Mouse (Mus musculus) kidney, postnatal 10 days (tissue): ENCODE measurements around the gene Dcun1d4.

ENCODE experiments used
- DNase-seq: peaks from one replicate; pipeline ENCODE4 v3.0.0; 2021; ENCODE audit warnings: mixed read lengths

The Dcun1d4 gene

GRCm38 (mm10) chr5:73601361-73601763 lies 120.6 kb downstream of the Dcun1d4 start:
- no peak for DNase-seq

- no peak for DNase-seq
Measured at GRCm38 (mm10) chr5:73602865-73603264, 122.1 kb downstream of the Dcun1d4 start.

DNA sequence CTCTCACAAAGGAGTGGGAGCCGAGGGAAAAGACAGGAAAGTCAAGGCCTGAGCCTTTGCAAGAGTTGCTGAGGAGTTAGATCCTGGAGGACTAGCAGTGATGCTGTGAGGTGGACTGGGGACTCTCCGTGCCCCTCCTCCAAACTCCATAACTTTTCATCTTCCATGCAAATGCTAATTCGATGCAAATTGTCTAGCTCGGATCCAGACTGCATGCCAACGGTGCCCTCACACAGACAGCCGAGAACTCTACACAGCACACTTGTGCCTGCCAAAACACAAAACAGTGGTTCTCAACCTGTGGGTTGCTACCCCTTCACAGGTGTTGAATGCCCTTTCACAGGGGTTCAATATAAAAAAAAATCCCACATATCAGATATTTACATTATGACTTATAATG lies 123.7 kb downstream of the Dcun1d4 start:
- DNase-seq: no peak

GRCm38 (mm10) chr5:73604964-73605363 lies 124.2 kb downstream of the Dcun1d4 start:
- DNase-seq: no peak
